Mouse (Mus musculus) ovary, adult 10 weeks (tissue): ENCODE data around the gene Lix1. TPM values are rescaled to one million over a fixed set of nuclear protein-coding genes. Genes with fewer than 3 reads are reported as not detected.

Source experiments
- polyA plus RNA-seq: library from polyadenylated mRNA; stranded (reverse); fragments of 350-450 nt; fragmentation: Illumina TruSeq; extraction: RNeasy Lipid Tissue Mini Kit (QIAGEN cat#74804); gene quantifications from one replicate; pipeline ENCODE4 v1.2.3, GENCODE M21; 2014

Gene Lix1
- polyA plus RNA-seq: 18.2 TPM

GRCm38 (mm10) chr17:17402222-17403004 is at the start of gene Lix1:
Lix1 (plus strand) TSS chr17:17402672.

DNA sequence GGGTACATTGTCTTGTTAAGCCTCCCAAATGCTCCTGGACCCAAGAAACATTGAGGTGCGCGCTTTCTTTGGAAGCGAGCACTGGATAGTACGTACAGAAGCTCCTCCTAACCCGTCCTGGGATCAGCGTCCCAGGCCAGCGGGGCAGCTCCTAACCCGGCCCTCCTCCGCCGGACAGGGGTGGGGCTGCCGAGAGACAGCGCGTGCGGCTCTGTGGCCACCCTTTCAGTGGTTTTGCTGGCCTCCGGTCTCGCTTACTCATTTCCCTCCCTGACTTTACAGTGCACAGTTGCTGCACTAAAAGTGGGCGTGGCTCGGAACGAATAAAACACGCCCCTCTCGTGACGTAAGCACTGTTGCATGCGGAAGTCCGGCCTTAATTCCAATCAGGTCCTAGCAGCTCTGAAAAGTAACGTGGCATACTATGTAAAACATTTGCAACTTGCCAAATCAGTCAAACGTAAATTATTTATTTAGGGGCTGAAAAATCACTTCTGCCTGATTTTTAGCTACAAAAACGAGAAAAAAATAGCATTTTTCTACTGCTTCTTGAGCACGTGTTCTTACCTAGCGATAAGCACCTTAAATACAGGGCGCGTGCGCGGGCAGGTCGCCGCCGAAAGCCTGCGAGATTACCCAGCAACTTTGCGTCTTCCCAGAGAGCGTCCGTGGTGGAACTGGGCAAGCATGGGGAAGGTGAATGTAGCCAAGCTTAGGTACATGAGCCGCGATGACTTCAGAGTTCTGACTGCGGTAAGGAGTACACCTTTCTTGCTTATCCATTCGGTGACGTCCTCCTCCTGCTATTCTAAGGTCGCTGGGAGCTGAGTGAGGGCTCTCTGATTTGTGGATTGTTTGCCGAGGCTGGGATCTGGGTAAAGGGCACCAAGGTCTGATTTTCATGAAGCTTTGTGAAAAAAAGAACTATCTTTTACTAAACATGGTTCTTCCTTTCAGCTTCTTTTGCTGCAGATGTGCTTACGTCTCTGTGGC is 28.3 kb upstream of the Lix1 start, which contains the start of gene Riok2:
Riok2 (plus strand) TSS at position 392 of the 993 bp plus-strand sequence.

Other genes with a start within 250 kb of the Lix1 start
- gene Riok2, start 28.4 kb upstream of the Lix1 start, polyA plus RNA-seq: 122 TPM
- 171 TPM for gene Lnpep, start 222.4 kb downstream of the Lix1 start, polyA plus RNA-seq